Mouse (Mus musculus): ENCODE data around the gene Gm21773. TPM values are rescaled to one million over a fixed set of nuclear protein-coding genes. Genes with fewer than 3 reads are reported as not detected.
"Not testable (repeated sequence)": the region's sequence is repeated elsewhere in the genome, so short reads cannot be mapped to it uniquely, and the experiment has no call there.

Gm21773 gene
- polyA plus RNA-seq (2014; fragmentation: Nextera tagmentation; extraction: Ambion mirVana): not detected in 2 replicates

- not testable (repeated sequence) for H3K9me3 ChIP-seq (ENCODE audit: control insufficient read depth, low read length); H3K4me1 ChIP-seq (replicated peaks; ENCODE audit: control insufficient read depth, insufficient read depth, low read length)
- no CpG with 5 or more reads among the region's 2 CpGs for WGBS
These were observed at the start of gene Gm21773 for GRCm38 (mm10) chrY:25309260-25309659. Gene Gm21773, minus strand, starts transcription at chrY:25309360.

More at GRCm38 (mm10) chrY:25309260-25309659, at the start of gene Gm21773:
- DNase-seq (ENCODE audit: low spot score); H3K27me3 ChIP-seq (replicated peaks; ENCODE audit: control insufficient read depth, insufficient read depth, low read length); H3K27ac ChIP-seq (ENCODE audit: low read depth); H3K4me3 ChIP-seq (ENCODE audit: low read depth, low read length); H3K36me3 ChIP-seq (ENCODE audit: control insufficient read depth, insufficient read depth, low read length); H3K4me2 ChIP-seq (ENCODE audit: low read length); ATAC-seq (replicated peaks; ENCODE audit: low FRiP score, low TSS enrichment, low read depth); H3K9ac ChIP-seq (ENCODE audit: low read length): not testable (repeated sequence)

Measured in intestine, embryonic 14.5 days (tissue).